Mouse (Mus musculus): ENCODE measurements around the gene Lyrm7.

Gene Lyrm7

GRCm38 (mm10) chr11:54796551-54796950 is 64.2 kb downstream of the Lyrm7 start:
- DNase-seq, result no peak

- no peak for DNase-seq
These were observed 66.0 kb downstream of the Lyrm7 start for GRCm38 (mm10) chr11:54794678-54795077.

- no peak for DNase-seq
These were observed 67.5 kb downstream of the Lyrm7 start for GRCm38 (mm10) chr11:54793173-54793572.

GRCm38 (mm10) chr11:54791458-54791857 is 69.3 kb downstream of the Lyrm7 start:
- no peak for DNase-seq

GRCm38 (mm10) chr11:54787488-54788474 is 72.9 kb downstream of the Lyrm7 start, which contains the start of gene Cdc42se2:
Cdc42se2 (minus strand) TSS chr11:54787675.
- peak; percentile 98 for DNase-seq

- DNase-seq, result peak; percentile 68
These were observed 73.7 kb downstream of the Lyrm7 start for GRCm38 (mm10) chr11:54786858-54787487.

GRCm38 (mm10) chr11:54785566-54785965 is 75.2 kb downstream of the Lyrm7 start:
- DNase-seq, result no peak

- DNase-seq, result no peak
These were observed 76.3 kb downstream of the Lyrm7 start for GRCm38 (mm10) chr11:54784436-54784835.

- DNase-seq, result no peak
These were observed 78.5 kb downstream of the Lyrm7 start for GRCm38 (mm10) chr11:54782253-54782652.

GRCm38 (mm10) chr11:54779946-54780345 is 80.8 kb downstream of the Lyrm7 start:
- DNase-seq, result no peak

GRCm38 (mm10) chr11:54778131-54778844 is 82.4 kb downstream of the Lyrm7 start:
- DNase-seq, result no peak

- DNase-seq, result no peak
These were observed 83.2 kb downstream of the Lyrm7 start for GRCm38 (mm10) chr11:54777387-54778130.
